Mouse (Mus musculus) forebrain, embryonic 13.5 days (tissue): ENCODE measurements around the gene Ikzf4. TPM values are rescaled to one million over a fixed set of nuclear protein-coding genes. Genes with fewer than 3 reads are reported as not detected.

ENCODE experiments used
- microRNA-seq: library from miRNA; unstranded; fragments of <30 nt; microRNA quantifications from one replicate; pipeline ENCODE4, GENCODE M21; 2016
- polyA plus RNA-seq: library from polyadenylated mRNA; unstranded; fragments of >200 nt; fragmentation: Nextera tagmentation; extraction: Ambion mirVana; gene quantifications from 2 replicates; pipeline ENCODE4 v1.2.1, GENCODE M21; 2015

Ikzf4 gene
- polyA plus RNA-seq, 1 experiment from 2014 or later: 7.3 TPM

Small RNAs within 50 kb of the gene (microRNA-seq; reads per million reads assigned to microRNA genes)
- gene Mir6917: not detected

Other genes with a start within 250 kb of the Ikzf4 start
- 0.18 TPM in 1 of 2 replicates, not detected in the other for gene Slc39a5, start 244.8 kb downstream of the Ikzf4 start, polyA plus RNA-seq
- gene Nabp2, start 234.5 kb downstream of the Ikzf4 start, polyA plus RNA-seq: 153 and 156 TPM in 2 replicates
- 76.4 and 83.9 TPM in 2 replicates for gene Rnf41, start 234.3 kb downstream of the Ikzf4 start, polyA plus RNA-seq
- 166 and 168 TPM in 2 replicates for gene Smarcc2, start 186.7 kb downstream of the Ikzf4 start, polyA plus RNA-seq
- 740 and 741 TPM in 2 replicates for gene Myl6, start 151.8 kb downstream of the Ikzf4 start, polyA plus RNA-seq
- 4.1 TPM in 2 replicates for gene Myl6b, start 147.3 kb downstream of the Ikzf4 start, polyA plus RNA-seq
- 7.0 and 7.7 TPM in 2 replicates for gene Esyt1, start 120.1 kb downstream of the Ikzf4 start, polyA plus RNA-seq
- 18.3 and 19.4 TPM in 2 replicates for gene Zc3h10, start 98.2 kb downstream of the Ikzf4 start, polyA plus RNA-seq
- 2,951 and 3,131 TPM in 2 replicates for gene Rpl41, start 96.7 kb downstream of the Ikzf4 start, polyA plus RNA-seq
- 173 and 186 TPM in 2 replicates for gene Pa2g4, start 80.0 kb downstream of the Ikzf4 start, polyA plus RNA-seq
- 0.12 and 0.28 TPM in 2 replicates for gene Erbb3, start 56.3 kb downstream of the Ikzf4 start, polyA plus RNA-seq
- 531 and 638 TPM in 2 replicates for gene Rps26, start 19.2 kb downstream of the Ikzf4 start, polyA plus RNA-seq
- 9.3 and 10.8 TPM in 2 replicates for gene Suox, start 28.1 kb upstream of the Ikzf4 start, polyA plus RNA-seq
- gene Rab5b, start 50.3 kb upstream of the Ikzf4 start, polyA plus RNA-seq: 88.3 and 93.1 TPM in 2 replicates
- gene Pmel, start 58.2 kb upstream of the Ikzf4 start, polyA plus RNA-seq: 0.17 and 0.21 TPM in 2 replicates
- 69.9 and 73.7 TPM in 2 replicates for gene Cdk2, start 59.0 kb upstream of the Ikzf4 start, polyA plus RNA-seq
- 3.0 and 3.6 TPM in 2 replicates for gene Dgka, start 98.9 kb upstream of the Ikzf4 start, polyA plus RNA-seq
- 49.6 and 50.2 TPM in 2 replicates for gene Pym1, start 101.9 kb upstream of the Ikzf4 start, polyA plus RNA-seq
- 0.35 and 0.38 TPM in 2 replicates for gene Mmp19, start 144.9 kb upstream of the Ikzf4 start, polyA plus RNA-seq
- 52.2 and 55.9 TPM in 2 replicates for gene Dnajc14, start 158.1 kb upstream of the Ikzf4 start, polyA plus RNA-seq
- gene Tmem198b, start 158.4 kb upstream of the Ikzf4 start, polyA plus RNA-seq: 14.9 and 16.3 TPM in 2 replicates
- 244 and 278 TPM in 2 replicates for gene Sarnp, start 171.3 kb upstream of the Ikzf4 start, polyA plus RNA-seq
- gene Ormdl2, start 175.7 kb upstream of the Ikzf4 start, polyA plus RNA-seq: 46.5 and 51.1 TPM in 2 replicates
- gene Gdf11, start 245.7 kb upstream of the Ikzf4 start, polyA plus RNA-seq: 8.9 and 9.0 TPM in 2 replicates